Mouse (Mus musculus) neural tube, embryonic 12.5 days (tissue): ENCODE measurements around the gene Pde2a. TPM values are rescaled to one million over a fixed set of nuclear protein-coding genes. Genes with fewer than 3 reads are reported as not detected.
A peak's percentile ranks its signal among the peaks of the same experiment; 100 is the strongest.

Experiments used
- microRNA counts: library from miRNA; unstranded; fragments of <30 nt; microRNA quantifications from one replicate; lab custom pipeline; 2017
- microRNA-seq: library from miRNA; unstranded; fragments of <30 nt; microRNA quantifications from one replicate; pipeline ENCODE4, GENCODE M21; 2017
- polyA plus RNA-seq: library from polyadenylated mRNA; unstranded; fragments of >200 nt; fragmentation: Nextera tagmentation; extraction: Ambion mirVana; gene quantifications from 2 replicates; pipeline ENCODE4 v1.2.1, GENCODE M21; 2016

Gene Pde2a
- polyA plus RNA-seq, 1 experiment from 2014 or later, result 40.0 TPM

MicroRNAs encoded within 50 kb of the gene (microRNA counts, 519-probe panel; counts per million panel counts)
- 342 counts per million, percentile 67 among the panel's probes with 10 or more counts for microRNA mmu-miR-139-3p (lab: Ali Mortazavi, UCI)
- microRNA mmu-miR-139-5p (lab: Ali Mortazavi, UCI), result 342 counts per million, percentile 67 among the panel's probes with 10 or more counts

Small RNA genes lying within 50 kb of the gene (microRNA-seq; reads per million reads assigned to microRNA genes)
- gene Mir139, result 3,127 reads per million, percentile 87 among the genes with 10 or more reads in this experiment

Other genes starting within 250 kb of the Pde2a start
- 16.8 and 17.8 TPM in 2 replicates for gene Atg16l2, start 119.4 kb upstream of the Pde2a start, polyA plus RNA-seq
- 8.2 and 12.1 TPM in 2 replicates for gene Stard10, start 104.6 kb upstream of the Pde2a start, polyA plus RNA-seq
- 8.9 and 13.7 TPM in 2 replicates for gene Arap1, start 73.6 kb upstream of the Pde2a start, polyA plus RNA-seq
- gene Gm45837, start 10.8 kb upstream of the Pde2a start, polyA plus RNA-seq, result not detected in 2 replicates
- gene Art2b, start 163.9 kb downstream of the Pde2a start, polyA plus RNA-seq, result not detected in 2 replicates
- 33.8 and 41.0 TPM in 2 replicates for gene Clpb, start 241.9 kb downstream of the Pde2a start, polyA plus RNA-seq